Mouse (Mus musculus) inflammation-experienced regulatory T-cells (primary cell): ENCODE data around the gene Rad52. TPM values are rescaled to one million over a fixed set of nuclear protein-coding genes. Genes with fewer than 3 reads are reported as not detected.

Experiments
- polyA plus RNA-seq, 2 experiments: library from polyadenylated mRNA; unstranded; fragments of 100-300 nt; shearing (Covaris generic); gene quantifications; one replicate each; pipeline ENCODE4 v1.2.1; 2017

Rad52 gene
- polyA plus RNA-seq, result 10 to 100 TPM; 36.2 to 55.1 TPM

GRCm38 (mm10) chr6:119902204-119903080, at the start of gene Rad52:
Rad52 (plus strand) TSS chr6:119902698.

Other genes with a start within 250 kb of the Rad52 start
- gene Erc1, start 54.5 kb upstream of the Rad52 start, polyA plus RNA-seq, result 10 to 100 TPM; 14.1 to 15.5 TPM
- 10 to 100 TPM; 73.7 to 99.1 TPM for gene Wnk1, start 136.0 kb downstream of the Rad52 start, polyA plus RNA-seq
- 1 to 10 TPM in 1 of 2 experiments, not detected in 1; 2.1 TPM for gene Ninj2, start 190.7 kb downstream of the Rad52 start, polyA plus RNA-seq